Mouse (Mus musculus): Measurements from ENCODE around the gene Gm48552. TPM values are rescaled to one million over a fixed set of nuclear protein-coding genes. Genes with fewer than 3 reads are reported as not detected.

Gene Gm48552
- total RNA-seq, 2 experiments from 2014 or later, result 2.8 to 4.7 TPM

Small RNA genes lying within 50 kb of the gene (microRNA-seq; reads per million reads assigned to microRNA genes)
- 0 reads per million in 2 experiments for gene Mir1191b
- 1.3 to 4.4 reads per million in 2 experiments for gene Mir6913

Other genes starting within 250 kb of the Gm48552 start
- 10 to 100 TPM; 23.7 to 29.9 TPM for gene Pias4, start 221.1 kb upstream of the Gm48552 start, total RNA-seq (2021)
- 100 to 1,000 TPM; 936 to 941 TPM for gene Eef2, start 212.4 kb upstream of the Gm48552 start, total RNA-seq (2021)
- gene Dapk3, start 206.0 kb upstream of the Gm48552 start, total RNA-seq (2021), result 10 to 100 TPM; 72.2 to 73.3 TPM
- gene 4930442H23Rik, start 205.2 kb upstream of the Gm48552 start, total RNA-seq (2021), result not detected
- gene Nmrk2, start 187.0 kb upstream of the Gm48552 start, total RNA-seq (2021), result under 1 TPM in 1 of 2 experiments, not detected in 1; 0.17 TPM
- gene Atcay, start 158.2 kb upstream of the Gm48552 start, total RNA-seq (2021), result 100 to 1,000 TPM; 196 to 211 TPM
- 10 to 100 TPM; 66.1 to 66.7 TPM for gene Zfr2, start 155.8 kb upstream of the Gm48552 start, total RNA-seq (2021)
- gene Matk, start 136.1 kb upstream of the Gm48552 start, total RNA-seq (2021), result 100 to 1,000 TPM; 226 to 227 TPM
- gene Mrpl54, start 122.1 kb upstream of the Gm48552 start, total RNA-seq (2021), result 10 to 100 TPM; 39.0 to 41.4 TPM
- gene Apba3, start 122.0 kb upstream of the Gm48552 start, total RNA-seq (2021), result 10 to 100 TPM; 34.8 to 35.8 TPM
- gene Tjp3, start 97.4 kb upstream of the Gm48552 start, total RNA-seq (2021), result under 1 TPM; 0.15 to 0.47 TPM
- gene Pip5k1c, start 96.0 kb upstream of the Gm48552 start, total RNA-seq (2021), result 100 to 1,000 TPM; 391 to 396 TPM
- 10 to 100 TPM; 25.1 to 27.2 TPM for gene Cactin, start 67.9 kb upstream of the Gm48552 start, total RNA-seq (2021)
- gene Tbxa2r, start 60.3 kb upstream of the Gm48552 start, total RNA-seq (2021), result 1 to 10 TPM; 1.3 to 1.5 TPM
- under 1 TPM; 0.51 to 0.97 TPM for gene Gipc3, start 45.7 kb upstream of the Gm48552 start, total RNA-seq (2021)
- gene Hmg20b, start 38.5 kb upstream of the Gm48552 start, total RNA-seq (2021), result 10 to 100 TPM; 21.4 to 23.3 TPM
- gene Mfsd12, start 31.5 kb upstream of the Gm48552 start, total RNA-seq (2021), result 10 to 100 TPM; 37.8 to 38.9 TPM
- 1 to 10 TPM in 1 of 2 experiments, under 1 TPM in 1; 0.93 to 1.3 TPM for gene 4930404N11Rik, start 23.2 kb upstream of the Gm48552 start, total RNA-seq (2021)
- 10 to 100 TPM; 74.8 to 80.3 TPM for gene Fzr1, start 10.5 kb upstream of the Gm48552 start, total RNA-seq (2021)
- 10 to 100 TPM; 82.4 to 88.6 TPM for gene Dohh, start 4.6 kb upstream of the Gm48552 start, total RNA-seq (2021)
- gene Gm48551, start 4.5 kb upstream of the Gm48552 start, total RNA-seq (2021), result 1 to 10 TPM; 2.4 to 3.2 TPM
- gene Smim24, start 4.0 kb downstream of the Gm48552 start, total RNA-seq (2021), result 1 to 10 TPM; 1.8 to 1.9 TPM
- 10 to 100 TPM; 67.0 to 69.8 TPM for gene Nfic, start 66.6 kb downstream of the Gm48552 start, total RNA-seq (2021)
- 100 to 1,000 TPM; 280 to 299 TPM for gene Celf5, start 93.7 kb downstream of the Gm48552 start, total RNA-seq (2021)
- gene Ncln, start 107.4 kb downstream of the Gm48552 start, total RNA-seq (2021), result 100 to 1,000 TPM in 1 of 2 experiments, 10 to 100 TPM in 1; 80.2 to 104 TPM
- gene S1pr4, start 111.1 kb downstream of the Gm48552 start, total RNA-seq (2021), result under 1 TPM; 0.33 to 0.44 TPM
- 1 to 10 TPM; 2.2 to 3.2 TPM for gene Gna15, start 135.2 kb downstream of the Gm48552 start, total RNA-seq (2021)
- gene Gna11, start 156.2 kb downstream of the Gm48552 start, total RNA-seq (2021), result 100 to 1,000 TPM; 102 to 109 TPM
- 100 to 1,000 TPM; 573 to 615 TPM for gene Aes, start 170.5 kb downstream of the Gm48552 start, total RNA-seq (2021)
- 10 to 100 TPM; 14.1 to 15.9 TPM for gene Tle2, start 185.6 kb downstream of the Gm48552 start, total RNA-seq (2021)
- gene Tle6, start 212.1 kb downstream of the Gm48552 start, total RNA-seq (2021), result 1 to 10 TPM; 1.3 to 2.7 TPM
- gene BC025920, start 217.3 kb downstream of the Gm48552 start, total RNA-seq (2021), result 1 to 10 TPM; 1.9 to 2.2 TPM
- 10 to 100 TPM; 23.6 to 25.1 TPM for gene Sirt6, start 238.8 kb downstream of the Gm48552 start, total RNA-seq (2021)
- 10 to 100 TPM; 31.9 to 34.5 TPM for gene Ankrd24, start 239.5 kb downstream of the Gm48552 start, total RNA-seq (2021)

Measured in left cerebral cortex, postnatal 14 days (tissue).